Mouse (Mus musculus): ENCODE results near the gene 1810065E05Rik. TPM values are rescaled to one million over a fixed set of nuclear protein-coding genes. Genes with fewer than 3 reads are reported as not detected.
A peak's percentile ranks its signal among the peaks of the same experiment; 100 is the strongest.

1810065E05Rik gene
- polyA plus RNA-seq, 1 experiment = 4.0 TPM

DNA sequence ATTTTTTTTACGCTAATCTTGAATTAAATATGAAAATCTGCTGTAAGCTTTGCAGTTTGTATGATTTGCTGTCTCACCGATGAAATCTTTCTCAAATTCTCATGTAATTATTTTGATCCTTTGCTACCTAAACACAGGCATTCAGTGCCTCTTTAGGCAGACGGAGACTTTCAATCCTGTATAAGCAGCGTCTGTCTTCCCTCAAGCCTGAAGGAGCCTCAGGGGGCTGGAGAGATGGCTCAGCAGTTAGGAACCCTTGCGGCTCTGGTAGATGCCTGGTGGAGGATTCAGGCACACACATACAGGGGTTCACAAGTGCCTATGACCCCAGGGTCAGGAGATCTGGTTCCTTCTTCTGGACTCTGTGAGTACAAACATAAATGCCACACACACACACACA lies 20.3 kb upstream of the 1810065E05Rik start:
- TF ChIP-seq POLR2A (IDR thresholded peaks at IDR 0.05; ENCODE audit: control insufficient read depth, low read depth, low read length) = no peak
- no peak for TF ChIP-seq CTCF (IDR thresholded peaks at IDR 0.05; ENCODE audit: control insufficient read depth, insufficient read depth, insufficient replicate concordance, low read depth, low read length)
- no peak overlapping the region for H3K4me3 ChIP-seq (ENCODE audit: control insufficient read depth, low read depth, low read length)
- H3K27ac ChIP-seq (ENCODE audit: control insufficient read depth, insufficient read depth, low read depth, low read length) = no peak overlapping the region
- no peaks in the 10 kb centered on the region for H3K27me3 ChIP-seq (ENCODE audit: control insufficient read depth, insufficient read depth, low read length)
- no peaks in the 10 kb centered on the region for H3K36me3 ChIP-seq (ENCODE audit: control insufficient read depth, insufficient read depth, low read length)
- peaks cover 9% of the 10 kb centered on the region for H3K4me1 ChIP-seq (ENCODE audit: control insufficient read depth, insufficient read depth, low read length)

DNA sequence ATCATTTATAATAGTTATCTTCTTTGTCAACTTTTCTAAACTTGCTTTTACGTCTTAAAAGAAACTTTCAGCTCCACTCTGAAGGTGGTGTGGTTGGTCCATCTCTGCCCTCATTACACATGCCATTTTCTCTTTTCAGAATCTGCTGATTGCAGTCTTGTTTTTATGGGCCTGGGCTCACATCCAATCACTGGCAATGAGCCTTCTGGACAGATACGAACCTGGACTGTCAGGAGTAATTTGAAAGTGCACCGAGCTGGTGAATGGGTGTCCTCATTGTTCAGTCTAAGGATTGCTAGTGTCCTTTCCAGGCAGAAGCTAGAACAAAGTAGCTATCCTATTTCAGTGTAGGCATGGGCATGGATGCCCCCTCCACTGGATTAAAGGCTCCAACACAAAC lies 12.8 kb upstream of the 1810065E05Rik start:
- Histone ChIP-seq H3K27ac (ENCODE audit: control insufficient read depth, insufficient read depth, low read depth, low read length) (no peak overlapping the region), H3K4me3 (ENCODE audit: control insufficient read depth, low read depth, low read length) (no peak overlapping the region), H3K27me3 (ENCODE audit: control insufficient read depth, insufficient read depth, low read length) (no peaks in the 10 kb centered on the region), H3K4me1 (ENCODE audit: control insufficient read depth, insufficient read depth, low read length) (no peaks in the 10 kb centered on the region), H3K36me3 (ENCODE audit: control insufficient read depth, insufficient read depth, low read length) (no peaks in the 10 kb centered on the region)
- no peak for TF ChIP-seq POLR2A (IDR thresholded peaks at IDR 0.05; ENCODE audit: control insufficient read depth, low read depth, low read length)
- no peak for TF ChIP-seq CTCF (IDR thresholded peaks at IDR 0.05; ENCODE audit: control insufficient read depth, insufficient read depth, insufficient replicate concordance, low read depth, low read length)

DNA sequence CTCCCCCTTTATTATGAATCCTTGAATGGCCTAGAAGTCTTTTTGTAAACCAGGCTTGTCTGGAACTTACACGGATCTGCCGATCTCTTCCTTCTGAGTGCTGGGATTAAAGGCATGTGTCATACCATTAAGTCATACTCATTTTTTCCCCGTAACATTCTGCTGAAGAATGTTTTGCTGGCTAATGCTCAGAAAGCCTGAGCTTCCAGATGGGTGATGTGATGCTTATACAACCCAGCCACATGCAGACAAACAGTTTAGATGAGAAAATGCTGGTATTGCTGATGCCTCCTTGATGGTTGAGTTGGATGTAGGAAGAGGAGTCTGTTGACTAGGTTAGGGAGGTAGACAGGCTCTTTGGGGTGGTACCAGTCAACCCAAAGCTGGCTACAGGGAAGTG lies 2.6 kb upstream of the 1810065E05Rik start:
- no peaks in the 10 kb centered on the region for H3K36me3 ChIP-seq (ENCODE audit: control insufficient read depth, insufficient read depth, low read length)
- H3K4me3 ChIP-seq (ENCODE audit: control insufficient read depth, low read depth, low read length) = no peak overlapping the region
- H3K27me3 ChIP-seq (ENCODE audit: control insufficient read depth, insufficient read depth, low read length) = no peaks in the 10 kb centered on the region
- no peaks in the 10 kb centered on the region for H3K4me1 ChIP-seq (ENCODE audit: control insufficient read depth, insufficient read depth, low read length)
- no peak overlapping the region for H3K27ac ChIP-seq (ENCODE audit: control insufficient read depth, insufficient read depth, low read depth, low read length)
- TF ChIP-seq CTCF (IDR thresholded peaks at IDR 0.05; ENCODE audit: control insufficient read depth, insufficient read depth, insufficient replicate concordance, low read depth, low read length) (no peak), POLR2A (IDR thresholded peaks at IDR 0.05; ENCODE audit: control insufficient read depth, low read depth, low read length) (no peak)

DNA sequence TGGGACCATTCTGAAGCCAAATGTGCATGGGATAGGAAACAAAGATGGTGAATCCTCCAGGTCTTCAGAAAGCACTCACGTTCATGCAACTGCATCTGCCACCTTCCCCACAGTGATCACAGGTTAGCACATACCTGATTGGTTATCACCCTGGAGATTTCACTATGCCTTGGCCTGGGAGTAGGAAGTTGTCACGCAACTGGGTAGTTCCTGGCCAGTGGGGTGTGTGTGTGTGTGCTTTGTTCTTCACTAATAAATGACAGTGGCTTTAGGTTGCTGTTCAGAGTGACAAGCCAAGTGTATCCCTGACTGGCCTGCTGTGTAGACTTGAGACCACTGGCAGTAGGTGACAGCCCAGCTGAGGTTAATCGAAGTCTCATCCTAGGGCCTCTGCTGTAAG lies 11.3 kb downstream of the 1810065E05Rik start, which contains the start of gene Gm12253:
Gene Gm12253, plus strand, starts transcription at position 301 of the 400 bp plus-strand sequence.
- TF ChIP-seq CTCF (IDR thresholded peaks at IDR 0.05; ENCODE audit: control insufficient read depth, insufficient read depth, insufficient replicate concordance, low read depth, low read length) = no peak
- TF ChIP-seq POLR2A (IDR thresholded peaks at IDR 0.05; ENCODE audit: control insufficient read depth, low read depth, low read length) = no peak
- Histone ChIP-seq H3K36me3 (ENCODE audit: control insufficient read depth, insufficient read depth, low read length) (no peaks in the 10 kb centered on the region), H3K4me3 (ENCODE audit: control insufficient read depth, low read depth, low read length) (no peak within 1 kb of the TSS), H3K27ac (ENCODE audit: control insufficient read depth, insufficient read depth, low read depth, low read length) (no peak within 1 kb of the TSS), H3K4me1 (ENCODE audit: control insufficient read depth, insufficient read depth, low read length) (peaks cover 3% of the 10 kb centered on the region; the same call in 1 of the 2 replicates), H3K27me3 (ENCODE audit: control insufficient read depth, insufficient read depth, low read length) (no peaks in the 10 kb centered on the region)

DNA sequence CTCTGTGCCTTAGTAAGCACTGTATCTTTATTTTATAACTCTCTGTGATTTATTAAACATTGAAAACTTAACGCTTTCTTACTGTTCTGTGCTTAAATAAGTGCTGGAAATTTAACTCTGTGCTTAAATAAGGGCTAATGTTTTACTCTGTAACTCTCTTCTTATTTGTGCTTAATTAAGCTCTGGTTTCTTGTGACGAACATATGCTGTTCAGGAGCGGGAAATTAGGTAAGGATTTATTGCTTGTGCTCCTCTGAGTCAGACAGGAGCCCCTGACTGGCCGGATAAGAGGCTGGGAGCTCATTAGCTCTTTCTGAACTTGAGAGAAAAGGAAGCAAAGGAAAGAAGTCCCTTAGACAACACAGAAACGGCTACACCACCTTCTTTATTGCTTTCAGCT lies 17.0 kb downstream of the 1810065E05Rik start:
- H3K36me3 ChIP-seq (ENCODE audit: control insufficient read depth, insufficient read depth, low read length) = no peaks in the 10 kb centered on the region
- H3K27ac ChIP-seq (ENCODE audit: control insufficient read depth, insufficient read depth, low read depth, low read length) = no peak overlapping the region

DNA sequence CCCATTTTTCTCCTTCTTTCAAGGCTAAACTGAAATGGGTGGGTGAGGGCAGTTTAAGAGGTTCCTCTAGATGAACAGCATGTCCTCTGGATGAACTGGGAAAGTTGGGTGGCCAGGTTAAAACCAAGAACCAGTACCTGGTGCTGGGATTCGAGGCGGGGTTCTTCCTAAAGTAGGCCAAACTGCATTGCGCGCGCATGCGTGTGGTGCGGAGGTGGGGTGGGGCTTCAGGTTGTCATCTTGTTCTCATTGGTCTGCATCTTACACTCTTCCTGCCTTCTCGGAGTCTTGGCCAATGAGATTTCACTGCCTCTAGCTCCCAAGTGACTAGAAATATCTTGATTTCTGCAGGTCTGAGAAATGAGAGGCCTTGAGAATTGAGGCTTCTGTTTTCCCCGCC lies 31.8 kb downstream of the 1810065E05Rik start, which contains the start of gene Lypd9:
Gene Lypd9, minus strand, starts transcription at position 165 of the 400 bp plus-strand sequence.
- no peaks in the 10 kb centered on the region; the same call in 1 of the 2 replicates for H3K4me1 ChIP-seq (ENCODE audit: control insufficient read depth, insufficient read depth, low read length)
- peak within 1 kb of the TSS; percentile 22 for H3K27ac ChIP-seq (ENCODE audit: control insufficient read depth, insufficient read depth, low read depth, low read length)
- no peaks in the 10 kb centered on the region for H3K36me3 ChIP-seq (ENCODE audit: control insufficient read depth, insufficient read depth, low read length)
- no peaks in the 10 kb centered on the region for H3K27me3 ChIP-seq (ENCODE audit: control insufficient read depth, insufficient read depth, low read length)
- TF ChIP-seq POLR2A (IDR thresholded peaks at IDR 0.05; ENCODE audit: control insufficient read depth, low read depth, low read length) (peak; percentile 60; the same call in 1 of the 2 replicates), CTCF (IDR thresholded peaks at IDR 0.05; ENCODE audit: control insufficient read depth, insufficient read depth, insufficient replicate concordance, low read depth, low read length) (no peak)
- peak within 1 kb of the TSS; percentile 61 for H3K4me3 ChIP-seq (ENCODE audit: control insufficient read depth, low read depth, low read length)

More for the DNA sequence above, 17.0 kb downstream of the 1810065E05Rik start:
- no peak for TF ChIP-seq POLR2A (IDR thresholded peaks at IDR 0.05; ENCODE audit: control insufficient read depth, low read depth, low read length)
- TF ChIP-seq CTCF (IDR thresholded peaks at IDR 0.05; ENCODE audit: control insufficient read depth, insufficient read depth, insufficient replicate concordance, low read depth, low read length) = no peak
- Histone ChIP-seq H3K27me3 (ENCODE audit: control insufficient read depth, insufficient read depth, low read length) (no peaks in the 10 kb centered on the region), H3K4me1 (ENCODE audit: control insufficient read depth, insufficient read depth, low read length) (peaks cover 3% of the 10 kb centered on the region; the same call in 1 of the 2 replicates), H3K4me3 (ENCODE audit: control insufficient read depth, low read depth, low read length) (no peak overlapping the region)

DNA sequence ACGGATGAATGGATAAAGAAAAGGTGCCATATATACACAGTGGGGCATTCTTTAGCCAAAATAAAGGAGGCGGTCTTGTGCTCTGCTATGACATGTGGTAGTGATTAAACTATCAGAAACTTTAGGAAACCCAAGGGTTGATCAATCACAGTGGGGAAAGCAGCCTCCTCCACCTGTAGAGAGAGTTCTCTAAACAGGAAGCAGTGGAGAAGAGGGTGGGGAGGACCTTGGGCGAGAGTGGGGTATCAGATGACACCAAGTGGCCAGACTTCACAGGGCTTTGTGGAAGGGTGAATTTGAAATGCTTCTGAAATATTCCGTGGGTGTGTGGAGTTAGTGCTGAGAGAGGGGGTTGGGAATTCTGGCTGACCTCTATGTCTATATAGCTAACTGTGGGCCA lies 32.7 kb downstream of the 1810065E05Rik start:
- Histone ChIP-seq H3K27ac (ENCODE audit: control insufficient read depth, insufficient read depth, low read depth, low read length) (no peak overlapping the region), H3K36me3 (ENCODE audit: control insufficient read depth, insufficient read depth, low read length) (no peaks in the 10 kb centered on the region), H3K4me1 (ENCODE audit: control insufficient read depth, insufficient read depth, low read length) (no peaks in the 10 kb centered on the region; the same call in 1 of the 2 replicates), H3K27me3 (ENCODE audit: control insufficient read depth, insufficient read depth, low read length) (no peaks in the 10 kb centered on the region), H3K4me3 (ENCODE audit: control insufficient read depth, low read depth, low read length) (no peak overlapping the region)
- TF ChIP-seq CTCF (IDR thresholded peaks at IDR 0.05; ENCODE audit: control insufficient read depth, insufficient read depth, insufficient replicate concordance, low read depth, low read length) = no peak
- no peak for TF ChIP-seq POLR2A (IDR thresholded peaks at IDR 0.05; ENCODE audit: control insufficient read depth, low read depth, low read length)
